Mouse (Mus musculus): Measurements from ENCODE around the gene Mllt1. TPM values are rescaled to one million over a fixed set of nuclear protein-coding genes. Genes with fewer than 3 reads are reported as not detected.

The Mllt1 gene
- polyA plus RNA-seq, 1 experiment from 2014 or later = 104 TPM

DNA sequence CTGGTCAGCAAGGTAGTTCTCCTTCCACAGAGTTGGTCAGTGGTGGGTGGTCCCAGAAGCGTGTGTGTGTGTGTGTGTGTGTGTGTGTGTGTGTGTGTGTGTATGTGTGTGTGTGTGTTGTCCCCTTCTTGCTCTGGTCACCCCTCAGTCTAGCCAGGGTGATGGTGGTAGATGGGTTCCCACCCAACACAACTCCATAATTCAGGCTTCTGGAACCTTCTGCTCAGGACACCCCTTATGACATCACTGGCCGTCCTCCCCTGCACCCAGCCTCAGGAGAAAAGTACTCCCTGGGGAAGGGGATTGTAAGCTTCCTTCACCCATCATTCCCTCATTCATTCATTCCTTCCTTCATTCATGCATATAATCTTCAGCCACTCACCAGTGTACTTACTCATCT lies 61.0 kb downstream of the Mllt1 start, which contains the start of gene Acsbg2:
Acsbg2 (minus strand) TSS at position 211 of the 400 bp plus-strand sequence.
- no peak within 1 kb of the TSS for H3K27ac ChIP-seq (replicated peaks)
- H3K27me3 ChIP-seq = no peaks in the 10 kb centered on the region
- no peak within 1 kb of the TSS for H3K4me3 ChIP-seq
- H3K4me2 ChIP-seq (replicated peaks) = no peak within 1 kb of the TSS
- 85% methylated on average over 2 of the region's 2 CpGs for WGBS
- H3K9me3 ChIP-seq = no peaks in the 10 kb centered on the region
- no peaks in the 10 kb centered on the region for H3K36me3 ChIP-seq
- no peak for ATAC-seq (ENCODE audit: low FRiP score, low read depth)
- no peaks in the 10 kb centered on the region for H3K4me1 ChIP-seq
- no peak within 1 kb of the TSS for H3K9ac ChIP-seq (replicated peaks)

DNA sequence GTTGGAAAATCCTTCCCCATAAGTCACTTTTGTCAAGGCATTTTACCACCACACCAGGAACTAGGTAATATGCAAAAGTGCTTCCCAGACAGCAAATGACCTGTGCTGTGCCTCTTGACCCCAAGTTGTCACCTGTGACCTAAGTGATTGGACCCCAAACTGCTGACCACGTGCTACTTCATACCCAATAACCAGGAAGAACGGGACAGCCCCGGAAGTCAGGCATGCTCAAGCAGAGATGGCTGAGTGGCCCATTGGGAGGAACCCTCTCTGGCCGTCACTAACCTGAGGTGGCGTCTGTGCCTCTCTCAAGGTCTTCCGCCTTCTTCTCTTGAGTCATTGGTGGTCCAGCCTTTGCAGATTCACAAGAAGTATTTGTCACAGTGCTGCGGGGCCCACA lies 62.7 kb downstream of the Mllt1 start:
- H3K36me3 ChIP-seq = no peaks in the 10 kb centered on the region
- ATAC-seq (ENCODE audit: low FRiP score, low read depth) = no peak
- 79% methylated on average over 7 of the region's 7 CpGs for WGBS

DNA sequence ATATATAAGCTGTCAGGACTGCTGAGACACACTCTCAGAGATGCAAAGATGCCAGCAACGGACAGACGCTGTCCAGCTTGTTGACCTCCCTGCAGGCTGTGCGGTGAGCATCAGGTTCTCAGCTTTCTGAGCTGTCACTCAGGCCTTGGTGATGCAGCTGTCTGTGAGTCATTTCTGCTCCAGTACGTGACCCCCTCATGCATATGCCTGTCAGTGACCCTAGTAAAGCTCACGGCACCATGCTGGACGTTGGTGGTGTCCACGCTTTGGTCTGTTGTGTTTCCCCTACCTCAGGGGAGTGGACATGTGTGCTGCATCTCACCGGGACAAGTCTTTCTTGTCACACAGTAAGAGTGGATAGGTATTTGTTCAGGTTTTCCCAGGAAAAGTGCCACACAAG lies 63.4 kb downstream of the Mllt1 start:
- Histone ChIP-seq H3K4me2 (replicated peaks) (no peak overlapping the region), H3K9me3 (peaks cover 8% of the 10 kb centered on the region), H3K4me3 (no peak overlapping the region), H3K27me3 (no peaks in the 10 kb centered on the region), H3K36me3 (no peaks in the 10 kb centered on the region), H3K4me1 (no peaks in the 10 kb centered on the region), H3K9ac (replicated peaks) (no peak overlapping the region), H3K27ac (replicated peaks) (no peak overlapping the region)
- no peak for ATAC-seq (ENCODE audit: low FRiP score, low read depth)
- 81% methylated on average over 8 of the region's 8 CpGs for WGBS

More for the DNA sequence above, 62.7 kb downstream of the Mllt1 start:
- Histone ChIP-seq H3K4me2 (replicated peaks) (no peak overlapping the region), H3K27me3 (no peaks in the 10 kb centered on the region), H3K9me3 (0 out of 2 replicates have a peak, but pooled peaks cover under 1% of the 10 kb centered on the region), H3K4me1 (no peaks in the 10 kb centered on the region), H3K27ac (replicated peaks) (no peak overlapping the region), H3K4me3 (no peak overlapping the region), H3K9ac (replicated peaks) (no peak overlapping the region)

DNA sequence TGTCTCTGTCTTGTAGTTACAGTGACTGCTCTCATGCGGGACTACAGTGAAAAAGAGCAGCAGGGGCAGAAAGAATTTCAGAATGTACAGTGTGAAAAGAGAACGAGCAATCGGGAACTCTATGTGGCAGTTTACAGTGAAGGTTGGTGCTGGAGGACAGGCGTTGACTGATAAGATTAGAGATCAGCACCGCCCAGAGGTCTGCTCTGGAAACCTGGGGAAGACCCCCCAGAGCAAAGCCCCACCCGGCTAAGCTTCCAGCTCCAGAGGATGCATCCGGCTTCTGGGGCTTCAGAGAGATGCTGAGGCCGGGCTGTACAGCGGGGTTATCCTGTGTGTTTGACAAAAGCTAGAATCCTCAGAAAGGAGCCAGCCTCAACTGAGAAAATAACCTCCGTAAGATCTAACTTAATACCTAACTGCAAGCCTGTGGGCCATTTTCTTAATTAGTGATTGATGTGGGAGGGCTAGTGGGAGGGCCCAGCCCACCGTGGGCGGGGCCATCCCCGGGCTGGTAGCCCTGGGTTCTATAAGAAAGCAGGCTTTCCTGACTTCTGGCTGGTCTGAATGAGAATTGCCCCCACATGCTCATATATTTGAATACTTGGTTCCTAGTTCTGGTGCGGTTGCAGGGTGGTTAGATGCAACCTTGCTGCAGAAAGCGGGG lies 64.8 kb downstream of the Mllt1 start:
- no peaks in the 10 kb centered on the region for H3K4me1 ChIP-seq
- no peak overlapping the region for H3K9ac ChIP-seq (replicated peaks)
- H3K27ac ChIP-seq (replicated peaks) = no peak overlapping the region
- no peak overlapping the region for H3K4me2 ChIP-seq (replicated peaks)
- H3K27me3 ChIP-seq = no peaks in the 10 kb centered on the region
- no peaks in the 10 kb centered on the region for H3K36me3 ChIP-seq
- no peak overlapping the region for H3K4me3 ChIP-seq
- peaks cover 10% of the 10 kb centered on the region for H3K9me3 ChIP-seq
- WGBS = 75% methylated on average over 15 of the region's 15 CpGs
- ATAC-seq (ENCODE audit: low FRiP score, low read depth) = no peak

DNA sequence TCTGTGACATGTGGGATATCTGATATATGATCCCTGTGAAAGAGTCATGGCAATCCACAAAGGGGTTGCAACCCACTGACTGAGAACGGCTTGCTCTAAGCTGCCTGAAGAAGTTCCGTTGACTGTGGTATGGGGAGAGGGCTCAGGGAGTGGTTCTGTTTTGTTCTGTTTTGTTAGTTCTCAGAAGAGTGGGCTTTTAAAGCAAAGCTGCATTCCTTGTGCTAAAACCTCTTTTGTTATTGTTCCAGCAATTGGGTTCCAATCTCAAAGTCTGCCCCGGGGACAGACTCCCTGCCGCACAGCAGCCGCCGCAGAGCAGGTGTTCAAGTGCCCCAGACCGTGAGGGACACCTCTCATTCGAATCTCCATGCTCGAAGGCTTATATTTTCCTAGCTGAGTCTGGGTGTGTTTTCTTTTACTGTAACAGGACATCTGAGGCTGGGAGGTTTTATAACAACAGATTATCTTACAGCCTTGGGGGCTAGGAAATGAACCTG lies 65.7 kb downstream of the Mllt1 start:
- Histone ChIP-seq H3K36me3 (no peaks in the 10 kb centered on the region), H3K4me1 (no peaks in the 10 kb centered on the region), H3K4me2 (replicated peaks) (no peak overlapping the region), H3K4me3 (no peak overlapping the region), H3K27me3 (no peaks in the 10 kb centered on the region), H3K9me3 (peaks cover 10% of the 10 kb centered on the region), H3K9ac (replicated peaks) (no peak overlapping the region), H3K27ac (replicated peaks) (no peak overlapping the region)
- ATAC-seq (ENCODE audit: low FRiP score, low read depth) = no peak
- 45% methylated on average over 9 of the region's 9 CpGs for WGBS

DNA sequence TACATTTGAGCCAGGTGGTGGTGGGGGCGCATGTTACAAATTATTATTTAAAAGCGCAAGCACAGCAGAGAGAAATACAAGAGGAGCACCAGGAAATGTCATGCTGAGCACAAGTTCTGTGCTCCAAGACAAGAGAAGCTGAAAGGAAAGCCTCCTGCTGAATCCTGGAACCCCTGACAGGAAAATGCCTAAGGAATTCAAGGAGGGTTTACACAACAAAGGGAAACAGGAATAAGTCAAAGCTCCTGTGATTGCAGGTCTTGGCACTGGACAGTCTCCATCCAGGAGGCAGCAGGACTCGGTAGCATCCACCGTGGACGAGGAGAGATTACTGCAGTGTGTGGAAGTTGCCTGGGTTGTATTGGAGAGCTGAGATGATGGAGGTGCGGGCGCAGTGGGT lies 69.1 kb downstream of the Mllt1 start:
- Histone ChIP-seq H3K9me3 (peaks cover 10% of the 10 kb centered on the region), H3K4me1 (no peaks in the 10 kb centered on the region), H3K9ac (replicated peaks) (no peak overlapping the region), H3K27me3 (no peaks in the 10 kb centered on the region), H3K4me3 (no peak overlapping the region), H3K4me2 (replicated peaks) (no peak overlapping the region), H3K27ac (replicated peaks) (no peak overlapping the region), H3K36me3 (no peaks in the 10 kb centered on the region)
- ATAC-seq (ENCODE audit: low FRiP score, low read depth) = no peak
- WGBS = 86% methylated on average over 7 of the region's 7 CpGs

DNA sequence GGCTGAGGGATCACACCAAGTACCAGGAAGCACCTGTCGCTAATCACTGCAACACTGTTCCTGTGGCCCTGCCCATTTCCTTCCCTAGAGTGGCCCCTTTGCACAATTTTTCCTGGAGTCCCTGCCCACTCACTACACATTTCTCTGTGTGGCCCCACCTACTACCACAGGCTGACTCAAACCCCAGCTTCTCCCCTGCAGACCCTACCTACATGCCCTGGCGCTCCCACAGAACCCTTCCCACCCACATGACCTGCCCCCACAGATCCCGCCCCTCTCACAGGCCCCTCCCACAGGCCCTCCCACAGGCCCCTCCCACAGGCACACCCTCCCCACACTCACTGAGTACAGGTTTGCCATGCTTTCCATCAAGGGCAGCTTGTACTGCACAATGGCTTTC lies 74.0 kb downstream of the Mllt1 start:
- no peak overlapping the region for H3K4me2 ChIP-seq (replicated peaks)
- no peaks in the 10 kb centered on the region for H3K4me1 ChIP-seq
- 52% methylated on average over 3 of the region's 3 CpGs for WGBS
- H3K9me3 ChIP-seq = no peaks in the 10 kb centered on the region
- H3K27ac ChIP-seq (replicated peaks) = no peak overlapping the region
- no peaks in the 10 kb centered on the region for H3K27me3 ChIP-seq
- ATAC-seq (ENCODE audit: low FRiP score, low read depth) = no peak
- H3K4me3 ChIP-seq = no peak overlapping the region
- H3K9ac ChIP-seq (replicated peaks) = no peak overlapping the region
- H3K36me3 ChIP-seq = no peaks in the 10 kb centered on the region

DNA sequence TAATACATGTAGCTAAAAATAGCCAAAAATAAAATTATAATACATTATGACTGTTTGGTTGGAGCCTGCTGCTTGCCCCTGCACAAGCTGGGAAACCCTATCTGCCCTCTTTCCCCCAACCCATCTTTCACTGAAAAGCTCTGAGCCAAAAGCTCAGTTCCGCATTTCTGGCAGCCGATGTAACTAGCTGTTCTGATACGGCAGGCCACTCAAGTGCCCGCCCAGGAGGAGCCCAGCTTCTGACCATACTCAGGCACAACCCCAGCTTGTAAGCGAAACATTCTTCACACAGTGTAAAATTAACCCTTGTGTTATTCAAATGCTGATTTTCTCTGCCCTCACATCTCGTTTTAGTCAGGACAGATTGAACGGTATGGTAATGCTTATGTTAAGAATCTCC lies 76.3 kb downstream of the Mllt1 start:
- no peak overlapping the region for H3K9ac ChIP-seq (replicated peaks)
- no peak overlapping the region for H3K27ac ChIP-seq (replicated peaks)
- no peaks in the 10 kb centered on the region for H3K27me3 ChIP-seq
- H3K4me3 ChIP-seq = no peak overlapping the region
- 61% methylated on average over 7 of the region's 7 CpGs for WGBS
- H3K4me2 ChIP-seq (replicated peaks) = no peak overlapping the region
- no peaks in the 10 kb centered on the region for H3K9me3 ChIP-seq
- no peaks in the 10 kb centered on the region for H3K36me3 ChIP-seq
- no peaks in the 10 kb centered on the region for H3K4me1 ChIP-seq
- ATAC-seq (ENCODE audit: low FRiP score, low read depth) = no peak

DNA sequence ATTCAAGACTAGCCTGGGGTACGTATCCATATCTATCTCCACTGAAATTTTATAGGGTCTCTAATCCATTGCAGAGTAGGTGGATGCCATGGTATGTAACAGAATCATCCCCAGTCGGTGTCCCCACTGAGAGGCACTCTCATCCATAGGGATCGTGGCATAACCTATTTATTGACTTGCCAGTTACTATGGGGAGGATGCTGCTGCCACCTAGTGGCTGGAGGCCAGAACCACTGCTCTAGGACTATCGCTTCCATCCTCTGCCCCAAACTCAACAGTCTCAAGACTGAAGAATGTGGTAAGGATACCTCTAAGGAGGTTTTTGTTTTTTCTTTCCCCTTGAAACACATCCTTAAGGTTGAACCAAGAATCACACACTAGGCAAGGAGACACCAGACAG lies 77.0 kb downstream of the Mllt1 start:
- ATAC-seq (ENCODE audit: low FRiP score, low read depth) = no peak

DNA sequence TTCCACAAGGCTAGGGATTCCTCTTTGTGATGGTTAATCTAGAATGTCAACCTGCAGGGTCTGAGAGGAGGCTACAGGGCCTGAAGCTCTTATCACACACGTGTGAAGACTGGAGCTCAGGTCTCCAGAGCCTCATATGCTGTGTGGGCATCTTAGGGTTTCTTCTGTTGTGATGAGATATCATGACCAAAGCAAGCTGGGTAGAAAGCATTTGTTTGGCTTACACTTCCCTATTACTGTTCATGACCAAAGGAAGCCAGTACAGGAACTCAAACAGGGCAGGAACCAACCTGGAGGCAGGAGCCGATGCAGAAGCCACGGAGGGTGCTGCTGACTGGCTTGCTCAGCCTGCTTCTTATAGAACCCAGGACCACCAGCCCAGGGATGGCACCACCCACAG lies 79.8 kb downstream of the Mllt1 start:
- Histone ChIP-seq H3K4me2 (replicated peaks) (no peak overlapping the region), H3K27me3 (no peaks in the 10 kb centered on the region), H3K9ac (replicated peaks) (no peak overlapping the region), H3K27ac (replicated peaks) (no peak overlapping the region), H3K4me1 (no peaks in the 10 kb centered on the region), H3K36me3 (no peaks in the 10 kb centered on the region), H3K9me3 (no peaks in the 10 kb centered on the region), H3K4me3 (no peak overlapping the region)
- WGBS = 87% methylated on average over 3 of the region's 3 CpGs
- no peak for ATAC-seq (ENCODE audit: low FRiP score, low read depth)

More for the DNA sequence above, 77.0 kb downstream of the Mllt1 start:
- Histone ChIP-seq H3K9me3 (no peaks in the 10 kb centered on the region), H3K36me3 (no peaks in the 10 kb centered on the region), H3K27me3 (no peaks in the 10 kb centered on the region), H3K9ac (replicated peaks) (no peak overlapping the region), H3K27ac (replicated peaks) (no peak overlapping the region), H3K4me3 (no peak overlapping the region), H3K4me1 (no peaks in the 10 kb centered on the region), H3K4me2 (replicated peaks) (no peak overlapping the region)
- WGBS = 49% methylated on average over 4 of the region's 4 CpGs

DNA sequence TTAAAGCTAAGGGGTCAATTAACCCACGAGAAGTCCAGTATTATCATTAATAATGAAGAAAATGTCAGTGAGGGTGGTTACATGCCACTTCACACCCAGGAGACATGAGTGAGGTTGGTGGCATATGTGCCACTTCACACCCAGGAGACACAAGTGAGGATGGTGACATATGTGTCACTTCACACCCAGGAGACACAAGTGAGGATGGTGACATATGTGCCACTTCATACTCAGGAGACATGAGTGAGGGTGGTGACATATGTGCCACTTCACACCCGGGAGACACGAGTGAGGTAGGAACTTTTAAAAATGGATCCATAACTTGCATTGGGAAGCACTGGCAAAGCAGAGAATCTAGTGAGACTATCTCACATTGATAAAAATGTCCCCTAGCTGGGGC lies 84.0 kb downstream of the Mllt1 start:
- Histone ChIP-seq H3K4me1 (no peaks in the 10 kb centered on the region), H3K27ac (replicated peaks) (no peak overlapping the region), H3K9ac (replicated peaks) (no peak overlapping the region), H3K36me3 (no peaks in the 10 kb centered on the region), H3K9me3 (no peaks in the 10 kb centered on the region), H3K4me2 (replicated peaks) (no peak overlapping the region), H3K27me3 (0 out of 2 replicates have a peak, but pooled peaks cover 11% of the 10 kb centered on the region), H3K4me3 (no peak overlapping the region)
- WGBS = 79% methylated on average over 3 of the region's 3 CpGs
- no peak for ATAC-seq (ENCODE audit: low FRiP score, low read depth)

DNA sequence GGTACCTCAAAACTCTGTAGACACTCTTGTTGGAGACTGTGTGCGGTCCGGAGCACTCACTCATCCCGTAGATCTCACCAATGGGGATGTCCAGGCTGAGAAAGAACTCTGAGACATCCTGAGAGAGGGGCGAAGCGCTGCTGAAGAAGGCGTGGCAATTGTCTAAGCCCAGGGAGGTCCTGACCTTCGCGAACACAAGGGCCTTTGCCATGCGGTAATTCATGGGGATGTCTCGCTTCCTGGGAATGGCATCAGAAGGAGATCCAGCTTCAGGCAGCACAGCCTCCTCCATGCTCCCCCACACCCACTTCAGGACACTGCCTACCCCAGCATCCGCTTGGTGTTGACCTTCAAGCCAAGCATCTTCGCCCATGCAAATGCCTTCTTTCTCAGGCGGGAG lies 85.5 kb downstream of the Mllt1 start:
- Histone ChIP-seq H3K27me3 (0 out of 2 replicates have a peak, but pooled peaks cover 11% of the 10 kb centered on the region), H3K9me3 (no peaks in the 10 kb centered on the region), H3K4me2 (replicated peaks) (no peak overlapping the region), H3K27ac (replicated peaks) (no peak overlapping the region), H3K4me3 (no peak overlapping the region), H3K36me3 (no peaks in the 10 kb centered on the region), H3K9ac (replicated peaks) (no peak overlapping the region), H3K4me1 (no peaks in the 10 kb centered on the region)
- no peak for ATAC-seq (ENCODE audit: low FRiP score, low read depth)
- WGBS = 89% methylated on average over 13 of the region's 13 CpGs

DNA sequence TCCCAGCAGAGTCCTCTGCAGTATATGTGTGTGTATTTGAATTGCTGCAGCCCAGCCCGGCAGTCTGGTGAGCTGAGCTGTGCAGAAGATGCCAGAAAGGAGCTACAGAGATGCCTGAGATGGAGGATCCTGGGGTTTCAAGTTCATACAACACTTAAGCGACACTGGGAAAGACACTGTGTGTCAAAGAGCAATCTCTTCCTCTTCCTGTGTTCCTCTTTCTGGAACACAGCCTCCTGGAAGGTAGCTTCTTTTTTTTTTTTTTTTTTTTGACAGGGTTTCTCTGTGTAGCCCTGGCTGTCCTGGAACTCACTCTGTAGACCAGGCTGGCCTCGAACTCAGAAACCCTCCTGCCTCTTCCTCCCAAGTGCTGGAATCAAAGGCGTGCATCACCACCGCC lies 86.4 kb downstream of the Mllt1 start:
- 87% methylated on average over 5 of the region's 5 CpGs for WGBS
- H3K9ac ChIP-seq (replicated peaks) = no peak overlapping the region
- ATAC-seq (ENCODE audit: low FRiP score, low read depth) = no peak

More for the DNA sequence above, 86.4 kb downstream of the Mllt1 start:
- H3K4me3 ChIP-seq = no peak overlapping the region
- H3K4me2 ChIP-seq (replicated peaks) = no peak overlapping the region
- H3K9me3 ChIP-seq = no peaks in the 10 kb centered on the region
- no peak overlapping the region for H3K27ac ChIP-seq (replicated peaks)
- H3K27me3 ChIP-seq = 0 out of 2 replicates have a peak, but pooled peaks cover 11% of the 10 kb centered on the region
- H3K36me3 ChIP-seq = no peaks in the 10 kb centered on the region
- no peaks in the 10 kb centered on the region for H3K4me1 ChIP-seq
